Comparison of ENCODE assay signal across 12 mouse cellular contexts in genomic region chr9:61677037-61677436, GRCm38 (mm10).
DNase-seq lines count a peak whose midpoint lies in the region; ATAC-seq and TF ChIP-seq lines count a peak whose summit lies in the region.
"Had no signal": no experiment of that assay in that cellular context is flagged by ENCODE, and none has a peak within 500 bp of the region (broad histone marks: within the 10 kb centered on the region; RNA-seq: fewer than 3 reads in every experiment).

No protein-coding gene starts in this region.

- H3K4me3 ChIP-seq in lung, embryonic 14.5 days (ENCODE audit: low read depth, low read length), result no peak overlapping the region
- H3K4me3 ChIP-seq: limb, embryonic 15.5 days had no signal

- H3K27me3 ChIP-seq in lung, embryonic 14.5 days (ENCODE audit: insufficient read depth, low read length), result no peaks in the 10 kb centered on the region

- TF ChIP-seq CTCF in lung, embryonic 14.5 days (IDR thresholded peaks at IDR 0.05; ENCODE audit: low read depth), result no peak

- no peaks in the 10 kb centered on the region for H3K9me3 ChIP-seq in lung, embryonic 14.5 days (ENCODE audit: low read depth, low read length)
- H3K9me3 ChIP-seq: limb, embryonic 15.5 days had no signal

- H3K9ac ChIP-seq in lung, embryonic 14.5 days, result no peak overlapping the region
- H3K9ac ChIP-seq: limb, embryonic 15.5 days had no signal

- no peak overlapping the region for H3K27ac ChIP-seq in lung, embryonic 14.5 days (ENCODE audit: low read depth)
- H3K27ac ChIP-seq: limb, embryonic 15.5 days had no signal

- H3K36me3 ChIP-seq in lung, embryonic 14.5 days (ENCODE audit: insufficient read depth), result no peaks in the 10 kb centered on the region
- H3K36me3 ChIP-seq: limb, embryonic 15.5 days had no signal

- H3K4me1 ChIP-seq in lung, embryonic 14.5 days (ENCODE audit: insufficient read depth), result no peaks in the 10 kb centered on the region

- ATAC-seq in lung, embryonic 14.5 days (ENCODE audit: insufficient read depth), result no peak

- 39% methylated on average over 11 of the region's 11 CpGs for WGBS in lung, embryonic 14.5 days

- peak; percentile 50 for DNase-seq in lung, embryonic 14.5 days
- DNase-seq in lung, postnatal 14 days, result no peak
- peak; percentile 82 to 92 for DNase-seq in frontal cortex, postnatal 36 days (ENCODE audit: low spot score in 2 of 2)
- DNase-seq in left cerebral cortex, adult 9 months (ENCODE audit: low spot score in 2 of 2), result peak; percentile 75 to 93
- peak; percentile 89 for DNase-seq in telencephalon, adult 2 months (ENCODE audit: low read depth, low spot score)
- no peak for DNase-seq in urinary bladder, postnatal 36 days (ENCODE audit: low spot score in 2 of 2)
- DNase-seq in urinary bladder, postnatal 14 days (ENCODE audit: low spot score), result no peak
- no peak for DNase-seq in heart, postnatal 14 days
- DNase-seq: heart, adult 18-20 months; heart, postnatal 36 days; kidney, adult 9 months had no signal

- H3K4me2 ChIP-seq in lung, embryonic 14.5 days, result no peak overlapping the region
- H3K4me2 ChIP-seq: limb, embryonic 15.5 days had no signal

- intact Hi-C loops in heart, postnatal 14 days (cut with DNase I), result no loop called here

Comparison
In these comparisons a context has a peak if more than half of its experiments do, and no peak if none do; other contexts are left out.
1. DNase-seq: peak in lung, embryonic 14.5 days (single experiment), frontal cortex, postnatal 36 days (2 of 2), left cerebral cortex, adult 9 months (2 of 2) and telencephalon, adult 2 months (single experiment); none in lung, postnatal 14 days (single experiment), urinary bladder, postnatal 36 days (0 of 2), urinary bladder, postnatal 14 days (single experiment) and heart, postnatal 14 days (0 of 2).